Mouse (Mus musculus) neural tube, embryonic 15.5 days (tissue): ENCODE results near the gene Cited1. TPM values are rescaled to one million over a fixed set of nuclear protein-coding genes. Genes with fewer than 3 reads are reported as not detected.

ENCODE experiments used
- microRNA-seq: library from miRNA; unstranded; fragments of <30 nt; microRNA quantifications from one replicate; pipeline ENCODE4, GENCODE M21; 2017
- polyA plus RNA-seq: library from polyadenylated mRNA; unstranded; fragments of >200 nt; fragmentation: Nextera tagmentation; extraction: Ambion mirVana; gene quantifications from 2 replicates; pipeline ENCODE4 v1.2.1, GENCODE M21; 2015

Gene Cited1
- polyA plus RNA-seq, 1 experiment from 2014 or later: 13.2 TPM

Small RNA genes lying within 50 kb of the gene (microRNA-seq; reads per million reads assigned to microRNA genes)
- not detected for gene Gm26318

Other genes with a start within 250 kb of the Cited1 start
- gene Rtl5, start 180.9 kb downstream of the Cited1 start, polyA plus RNA-seq: 4.7 and 6.3 TPM in 2 replicates
- gene Pin4, start 132.7 kb downstream of the Cited1 start, polyA plus RNA-seq: 69.9 and 71.6 TPM in 2 replicates
- 1.1 and 3.4 TPM in 2 replicates for gene Ercc6l, start 95.1 kb downstream of the Cited1 start, polyA plus RNA-seq
- gene Rps4x, start 62.8 kb downstream of the Cited1 start, polyA plus RNA-seq: 357 and 446 TPM in 2 replicates